Mouse (Mus musculus): Measurements from ENCODE around the gene Cdk20.

GRCm38 (mm10) chr13:64396979-64397378 lies 35.1 kb upstream of the Cdk20 start:
- TF ChIP-seq CTCF (IDR thresholded peaks at IDR 0.05; ENCODE audit: low read depth) (no peak), EP300 (IDR thresholded peaks at IDR 0.05; ENCODE audit: low read depth) (no peak)

Measured in liver, embryonic 14.5 days (tissue).